Mouse (Mus musculus) lung, postnatal 0 days (tissue): ENCODE measurements around the gene Fau. TPM values are rescaled to one million over a fixed set of nuclear protein-coding genes. Genes with fewer than 3 reads are reported as not detected.
"Not testable (repeated sequence)": the region's sequence is repeated elsewhere in the genome, so short reads cannot be mapped to it uniquely, and the experiment has no call there.

ENCODE experiments used
- ATAC-seq: fragments of 200-750 bp; cut with Nextera tagmentation; 2 replicates; pipeline ENCODE4 v1.8.0; 2017; ENCODE audit warnings: moderate library complexity
- DNase-seq: peaks from one replicate; pipeline ENCODE4 v3.0.0-alpha.2; 2016; ENCODE audit warnings: low spot score
- H3K27ac ChIP-seq: fragments of 300-500 bp; sonication (generic); 2 replicates; pipeline ENCODE4 v1.5.1; 2014; ENCODE audit warnings: antibody characterized with exemption, mild to moderate bottlenecking, low read length, mixed read lengths
- H3K27me3 ChIP-seq: fragments of 300-500 bp; sonication (generic); replicated peaks from 2 replicates; pipeline ENCODE4 v1.6.1; 2014; ENCODE audit warnings: low read length, mixed read lengths; ENCODE audit not compliant: insufficient read depth
- H3K36me3 ChIP-seq: fragments of 300-500 bp; sonication (generic); 2 replicates; pipeline ENCODE4 v1.6.1; 2014; ENCODE audit warnings: low read length, mixed read lengths; ENCODE audit not compliant: insufficient read depth
- H3K4me1 ChIP-seq: fragments of 300-500 bp; sonication (generic); 2 replicates; pipeline ENCODE4 v1.6.1; 2014; ENCODE audit warnings: antibody characterized with exemption, low read depth, low read length, mixed read lengths; ENCODE audit not compliant: insufficient read depth
- H3K4me2 ChIP-seq: fragments of 300-500 bp; sonication (generic); replicated peaks from 2 replicates; pipeline ENCODE4 v1.6.1; 2014; ENCODE audit warnings: low read depth, mild to moderate bottlenecking, low read length, moderate library complexity, mixed read lengths
- H3K4me3 ChIP-seq: fragments of 300-500 bp; sonication (generic); 2 replicates; pipeline ENCODE4 v1.5.1; 2014; ENCODE audit warnings: low read depth, low read length
- H3K9ac ChIP-seq: fragments of 300-500 bp; sonication (generic); replicated peaks from 2 replicates; pipeline ENCODE4 v1.6.1; 2014; ENCODE audit warnings: low read depth, mild to moderate bottlenecking
- H3K9me3 ChIP-seq: fragments of 300-500 bp; sonication (generic); 2 replicates; pipeline ENCODE4 v1.6.1; 2016; ENCODE audit warnings: low read length, mixed read lengths
- CTCF ChIP-seq: IDR thresholded peaks from 2 replicates; pipeline ENCODE4 v1.5.1; 2016; ENCODE audit warnings: antibody characterized with exemption, mild to moderate bottlenecking
- EP300 ChIP-seq: IDR thresholded peaks from 2 replicates; pipeline ENCODE4 v1.6.1; 2016; ENCODE audit warnings: antibody characterized with exemption, mild to moderate bottlenecking, control low read depth
- WGBS: fragments of 180-500 bp; shearing (Covaris S2); extraction: QIAGEN DNeasy Blood & Tissue Kit; methylation state at CpG from one replicate; pipeline ENCODE4 v1.1.7; 2014; 5-methylcytosine and 5-hydroxymethylcytosine counted together
- polyA plus RNA-seq: library from polyadenylated mRNA; unstranded; fragments of >200 nt; fragmentation: Nextera tagmentation; extraction: Ambion mirVana; gene quantifications from 2 replicates; pipeline ENCODE4 v1.2.1, GENCODE M21; 2015

Gene Fau
- polyA plus RNA-seq, 1 experiment from 2014 or later, result 827 TPM

DNA sequence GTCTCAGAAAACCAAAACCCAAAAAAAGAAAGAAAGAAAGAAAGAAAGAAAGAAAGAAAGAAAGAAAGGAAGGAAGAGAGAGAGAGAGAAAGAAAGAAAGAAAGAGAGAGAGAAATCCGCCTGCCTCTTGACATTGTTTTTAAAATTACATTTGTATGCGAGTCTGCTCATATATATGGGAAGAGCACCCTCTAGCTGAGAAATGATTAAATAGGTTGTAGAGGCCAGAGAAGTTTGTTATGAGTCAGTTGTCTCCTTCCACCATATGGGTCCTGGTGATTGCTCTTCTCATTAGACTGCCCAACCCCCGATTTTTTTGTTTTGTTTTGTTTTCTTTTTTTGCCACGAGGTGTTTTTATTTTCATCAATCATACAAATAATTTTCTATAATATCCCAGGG lies 13.5 kb upstream of the Fau start:
- ATAC-seq, H3K4me2 ChIP-seq, H3K4me1 ChIP-seq, H3K9me3 ChIP-seq, H3K27ac ChIP-seq, H3K36me3 ChIP-seq, H3K27me3 ChIP-seq, H3K4me3 ChIP-seq, H3K9ac ChIP-seq: not testable (repeated sequence)
- 21% methylated on average over 4 of the region's 4 CpGs for WGBS
- DNase-seq, result peak; percentile 90
- peak; percentile 70 for TF ChIP-seq CTCF

DNA sequence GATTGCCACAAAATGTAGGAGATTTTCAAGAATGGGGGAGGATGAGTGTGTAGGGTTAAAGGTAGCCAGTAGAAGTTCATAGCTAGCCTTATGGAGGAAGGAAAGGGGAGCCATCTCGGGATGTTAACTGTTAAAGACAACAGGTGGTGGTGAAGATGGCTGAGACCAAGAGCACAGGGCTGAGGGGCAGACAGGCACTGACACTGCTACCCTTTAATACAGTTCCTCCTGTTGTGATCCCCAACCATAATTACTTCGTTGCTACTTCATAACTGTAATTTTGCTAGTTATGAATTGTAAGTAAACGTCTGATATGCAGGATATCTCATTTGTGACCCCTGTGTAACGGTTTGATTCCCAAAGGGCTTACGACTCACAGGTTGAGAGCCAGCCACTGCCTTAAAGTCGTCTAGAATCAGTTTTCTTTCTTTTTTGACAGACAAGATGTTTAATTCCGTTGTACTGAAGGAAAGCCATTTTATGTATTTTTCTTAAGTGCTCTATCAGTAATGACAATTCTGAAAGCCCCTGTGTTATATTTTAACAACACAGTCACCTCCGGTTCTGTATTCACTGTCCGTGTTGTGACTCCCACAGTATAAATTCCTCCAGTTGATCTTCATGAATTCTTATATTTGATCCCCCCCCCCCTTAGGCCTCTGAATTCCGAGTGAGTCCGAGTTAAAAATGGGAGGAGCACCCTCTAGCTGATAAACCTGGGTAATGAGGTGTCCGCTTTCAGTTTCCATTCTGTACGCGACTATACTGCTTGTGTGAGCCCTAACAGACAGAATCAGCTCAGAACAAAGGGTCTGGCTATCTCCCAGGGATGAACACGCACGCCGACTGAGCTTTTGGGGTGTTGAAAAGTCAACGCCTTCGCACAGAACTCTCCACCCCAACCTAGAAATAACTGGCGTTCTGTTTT lies 12.0 kb upstream of the Fau start:
- H3K9ac ChIP-seq, result peak overlapping the region; percentile 63
- ATAC-seq, result peak; percentile 31
- H3K4me3 ChIP-seq, result peak overlapping the region; percentile 93
- DNase-seq, result peak; percentile 71
- 13% methylated on average over 20 of the region's 20 CpGs for WGBS
- no peaks in the 10 kb centered on the region for H3K27me3 ChIP-seq
- H3K4me2 ChIP-seq, result peak overlapping the region; percentile 92
- no peaks in the 10 kb centered on the region for H3K9me3 ChIP-seq
- peaks cover 12% of the 10 kb centered on the region; the same call in 1 of the 2 replicates for H3K36me3 ChIP-seq
- peak overlapping the region; percentile 98 for H3K27ac ChIP-seq
- TF ChIP-seq EP300 (no peak), CTCF (peak; percentile 39)
- H3K4me1 ChIP-seq, result peaks cover 6% of the 10 kb centered on the region; the same call in 1 of the 2 replicates

DNA sequence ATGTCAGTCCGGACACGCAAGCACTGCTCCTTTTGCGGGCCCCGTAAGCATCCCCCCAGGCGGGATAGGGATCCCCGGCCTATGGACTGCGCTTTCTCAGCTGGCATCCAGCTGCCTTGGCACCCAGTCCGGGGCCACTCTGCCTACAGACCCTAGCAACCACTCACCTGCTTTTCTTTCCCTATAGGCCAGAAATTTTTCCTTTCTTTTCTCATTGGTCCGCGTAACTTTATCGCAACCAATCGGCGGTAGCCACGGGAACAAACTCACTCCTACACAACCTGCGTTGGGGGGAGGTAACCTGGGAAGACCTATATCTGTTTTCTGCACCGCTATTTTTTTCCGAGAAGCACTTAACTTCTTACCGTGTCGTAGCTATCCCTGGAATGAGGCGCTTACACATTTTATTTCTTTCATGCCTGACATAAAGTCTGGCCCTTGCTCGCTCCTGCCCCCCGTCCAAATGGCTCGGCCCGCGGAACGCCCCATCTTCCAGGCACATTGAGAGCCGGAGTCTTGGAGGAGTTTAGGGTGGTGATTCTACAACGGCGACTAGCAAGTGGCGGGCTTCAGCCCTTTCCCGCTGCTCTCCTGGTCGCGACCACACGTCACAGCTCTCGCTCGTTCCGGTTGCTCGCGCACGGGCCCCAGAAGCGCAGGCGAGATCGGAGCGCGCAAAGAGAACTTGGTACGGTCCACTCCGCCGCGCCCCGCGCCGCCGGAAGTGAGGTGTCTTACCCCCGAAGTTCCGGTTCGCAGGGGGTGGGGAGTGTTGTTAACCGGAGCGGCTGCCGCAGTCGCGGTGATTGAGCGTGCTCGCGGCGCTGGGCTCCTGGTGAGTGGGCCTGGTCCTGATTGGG lies 11.1 kb upstream of the Fau start, which contains the start of gene Syvn1:
Syvn1 (plus strand) TSS at position 283 of the 860 bp plus-strand sequence.
- peak; percentile 93 for ATAC-seq

DNA sequence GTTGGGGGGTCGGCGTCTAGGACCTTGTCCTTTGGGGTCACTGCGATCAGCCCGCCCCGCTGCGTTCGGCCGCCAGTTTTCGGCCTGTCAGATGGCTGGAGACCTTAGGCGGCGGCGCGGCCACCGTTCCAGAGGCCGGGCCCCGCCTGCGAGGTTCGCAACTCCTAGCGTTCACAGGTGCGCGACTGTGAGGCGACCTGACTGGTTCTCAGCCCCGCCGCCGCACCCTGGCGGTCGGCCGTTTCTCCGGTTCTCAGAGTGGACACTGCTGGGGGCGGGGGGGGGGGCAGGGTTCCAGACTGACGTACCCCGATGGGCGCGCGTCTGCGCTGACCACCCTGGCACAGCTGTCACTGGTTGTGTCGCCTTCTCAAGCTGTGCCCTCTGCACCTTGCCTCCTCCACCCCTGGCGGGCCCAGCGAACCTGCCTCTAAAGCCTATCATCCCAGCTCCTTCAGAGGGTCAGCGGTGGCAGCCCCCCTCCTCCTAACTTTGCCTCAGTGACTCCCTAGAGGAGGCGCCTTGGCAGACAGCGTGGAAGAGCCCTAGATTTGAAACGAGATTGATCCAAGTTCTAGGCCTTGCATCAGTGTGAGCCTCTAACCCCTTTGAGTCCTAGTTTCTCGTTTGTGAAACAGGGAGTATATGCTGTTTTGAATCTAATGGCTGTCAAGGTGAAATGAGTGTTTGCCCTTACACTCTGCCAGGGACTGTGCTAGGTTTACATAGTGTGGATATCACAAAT lies 10.3 kb upstream of the Fau start:
- H3K36me3 ChIP-seq, result peaks cover 29% of the 10 kb centered on the region
- TF ChIP-seq CTCF (peak; percentile 34; the same call in 1 of the 2 replicates), EP300 (no peak)
- H3K27ac ChIP-seq, result peak overlapping the region; percentile 98
- peak overlapping the region; percentile 92 for H3K4me2 ChIP-seq
- peak overlapping the region; percentile 93 for H3K4me3 ChIP-seq
- DNase-seq (no peak), ATAC-seq (peak; percentile 15)
- 1% methylated on average over 38 of the region's 44 CpGs for WGBS
- no peaks in the 10 kb centered on the region for H3K27me3 ChIP-seq
- H3K9ac ChIP-seq, result peak overlapping the region; percentile 87
- no peaks in the 10 kb centered on the region for H3K9me3 ChIP-seq
- H3K4me1 ChIP-seq, result peaks cover 6% of the 10 kb centered on the region; the same call in 1 of the 2 replicates

More for the DNA sequence above, 11.1 kb upstream of the Fau start, which contains the start of gene Syvn1:
- Histone ChIP-seq H3K27me3 (no peaks in the 10 kb centered on the region), H3K9ac (peak within 1 kb of the TSS; percentile 87), H3K27ac (peak within 1 kb of the TSS; percentile 98), H3K4me2 (peak within 1 kb of the TSS; percentile 92), H3K9me3 (no peaks in the 10 kb centered on the region), H3K4me3 (peak within 1 kb of the TSS; percentile 93), H3K4me1 (peaks cover 6% of the 10 kb centered on the region; the same call in 1 of the 2 replicates), H3K36me3 (peaks cover 21% of the 10 kb centered on the region)
- TF ChIP-seq EP300, result peak; percentile 77; the same call in 1 of the 2 replicates
- no peak; the same call in 1 of the 2 replicates for TF ChIP-seq CTCF
- WGBS, result under 1% methylated on average over 59 of the region's 65 CpGs
- DNase-seq, result peak; percentile 98

DNA sequence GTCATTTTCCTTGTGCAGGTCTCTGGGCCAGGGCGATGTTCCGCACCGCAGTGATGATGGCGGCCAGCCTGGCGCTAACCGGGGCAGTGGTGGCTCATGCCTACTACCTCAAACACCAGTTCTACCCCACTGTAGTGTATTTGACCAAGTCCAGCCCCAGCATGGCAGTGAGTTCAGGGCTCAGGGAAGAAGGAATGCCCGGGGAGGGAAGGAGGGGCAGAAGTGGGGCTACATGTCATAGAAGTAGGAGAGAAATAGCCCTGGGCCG lies 9.8 kb upstream of the Fau start:
- TF ChIP-seq CTCF (no peak), EP300 (no peak)
- no peaks in the 10 kb centered on the region for H3K27me3 ChIP-seq
- no peak for ATAC-seq
- peaks cover 34% of the 10 kb centered on the region for H3K36me3 ChIP-seq
- H3K9me3 ChIP-seq, result no peaks in the 10 kb centered on the region
- H3K4me2 ChIP-seq, result peak overlapping the region; percentile 92
- DNase-seq, result no peak
- peak overlapping the region; percentile 93; the same call in 1 of the 2 replicates for H3K4me3 ChIP-seq
- H3K9ac ChIP-seq, result 0 out of 2 replicates have a peak overlapping the region, but pooled peaks have one; percentile 87
- H3K4me1 ChIP-seq, result peaks cover 6% of the 10 kb centered on the region; the same call in 1 of the 2 replicates
- 77% methylated on average over 8 of the region's 8 CpGs for WGBS
- no peak overlapping the region for H3K27ac ChIP-seq
